Mouse (Mus musculus): ENCODE data around the gene Isg20l2.

- no peak for TF ChIP-seq TCF3 (IDR thresholded peaks at IDR 0.05; ENCODE audit: insufficient read length, low read depth)
- no peak for TF ChIP-seq MYOG (IDR thresholded peaks at IDR 0.05; ENCODE audit: control insufficient read depth in 1 of 3, insufficient read depth in 1 of 3, insufficient read length in 2 of 3, low read depth in 2 of 3)
- TF ChIP-seq POLR2A (IDR thresholded peaks at IDR 0.05; ENCODE audit: insufficient read length, low read depth): no peak
- no peak for TF ChIP-seq USF1 (IDR thresholded peaks at IDR 0.05; ENCODE audit: low read depth)
Measured at GRCm38 (mm10) chr3:87980728-87981127, 50.6 kb downstream of the Isg20l2 start.
